Mouse (Mus musculus) lung, postnatal 10 days (tissue): ENCODE measurements at regions not wholly inside any gene's neighbourhood (a gene's known extent, or its start where the extent isn't known, plus 50 kb on each side); places are given as distances from the start of the nearest gene placed in this dataset.

Experiments
- DNase-seq: peaks from one replicate; pipeline ENCODE4 v3.0.0; 2021

GRCm38 (mm10) chr10:50241645-50242044 lies 350.8 kb upstream of the Ascc3 start:
- no peak for DNase-seq

GRCm38 (mm10) chr10:50203587-50203986 lies 388.9 kb upstream of the Ascc3 start:
- DNase-seq: no peak

DNA sequence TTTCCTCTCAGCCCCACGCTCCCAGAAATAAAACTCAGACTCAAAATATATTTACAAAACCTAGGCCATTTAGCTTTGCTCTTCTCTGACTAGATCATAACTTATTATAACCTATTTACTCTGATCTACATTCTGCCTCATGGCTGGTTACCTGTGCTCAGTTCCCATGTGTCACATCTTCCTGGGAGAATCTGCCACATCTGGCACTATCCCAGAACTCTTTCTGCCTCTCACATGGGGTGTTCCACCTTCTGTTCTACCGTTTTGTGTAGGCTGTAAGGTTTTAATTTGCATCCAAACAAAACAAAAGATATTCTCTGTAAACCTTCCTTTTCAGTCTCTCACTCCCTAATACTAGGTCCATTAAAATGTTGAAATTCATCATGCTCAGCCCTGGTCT lies 390.8 kb upstream of the Ascc3 start:
- no peak for DNase-seq

DNA sequence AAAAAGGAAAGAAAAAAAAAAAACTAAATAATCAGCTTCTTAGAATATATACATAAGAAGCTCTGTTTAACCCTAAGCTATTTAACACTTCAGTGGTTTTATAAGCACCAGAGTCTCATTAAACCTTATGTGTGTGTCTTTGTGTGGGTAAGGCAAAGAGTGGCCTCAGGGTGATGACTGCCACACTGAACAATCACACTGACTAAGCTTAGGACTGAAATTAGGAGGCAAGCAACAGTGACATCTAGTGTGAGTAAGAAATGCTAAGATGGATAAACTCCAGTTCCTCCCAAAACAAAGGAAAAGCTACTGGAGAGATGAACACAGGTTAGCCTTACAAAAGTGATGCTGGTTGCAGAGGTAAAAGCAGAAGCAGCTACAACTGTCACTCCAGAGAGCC lies 392.6 kb upstream of the Ascc3 start:
- no peak for DNase-seq

- no peak for DNase-seq
Observed at GRCm38 (mm10) chr10:50197897-50198538, 394.5 kb upstream of the Ascc3 start.

GRCm38 (mm10) chr10:50190276-50190675 lies 401.7 kb upstream of the Grik2 start:
- DNase-seq: no peak

- DNase-seq: no peak
Observed at GRCm38 (mm10) chr10:50169116-50169515, 380.6 kb upstream of the Grik2 start.

DNA sequence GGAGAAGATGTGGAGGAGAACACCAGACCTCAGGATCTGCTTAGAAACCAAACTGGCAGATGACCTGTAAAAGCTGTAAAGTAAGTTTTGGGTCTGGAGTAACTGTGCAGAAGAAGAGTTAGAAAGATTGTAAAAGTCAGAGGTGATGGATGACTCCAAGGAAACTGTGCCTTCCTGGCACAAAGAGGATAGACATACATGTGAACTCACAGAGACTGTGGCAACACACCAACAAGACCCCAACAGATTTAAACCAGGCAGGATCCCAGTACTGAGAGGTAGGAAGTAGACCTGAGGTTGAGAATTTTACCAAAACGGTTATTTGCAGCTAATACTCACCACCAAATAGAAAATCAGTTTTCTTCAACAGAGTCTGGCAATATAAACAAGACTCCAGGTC lies 349.8 kb upstream of the Grik2 start:
- DNase-seq: no peak

DNA sequence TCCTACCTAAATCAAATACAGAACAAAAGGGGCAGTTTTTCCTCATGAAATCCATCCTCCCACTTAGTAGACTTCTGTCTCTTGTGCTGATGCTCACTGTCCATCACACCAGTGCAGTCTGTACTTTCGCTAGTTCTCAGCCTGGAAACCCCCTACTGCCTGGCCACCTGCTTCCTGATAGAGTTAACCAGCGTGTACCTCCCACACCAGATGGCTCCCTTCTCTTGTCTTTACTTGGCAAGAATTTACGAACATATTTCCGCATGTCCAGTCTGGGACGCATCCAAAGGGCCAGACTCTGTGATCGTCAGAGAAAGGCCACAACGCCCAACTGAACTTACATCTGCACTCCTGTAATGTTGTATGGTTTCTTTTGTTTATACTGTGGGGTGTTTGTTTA lies 349.2 kb upstream of the Grik2 start:
- peak; percentile 3 for DNase-seq

DNA sequence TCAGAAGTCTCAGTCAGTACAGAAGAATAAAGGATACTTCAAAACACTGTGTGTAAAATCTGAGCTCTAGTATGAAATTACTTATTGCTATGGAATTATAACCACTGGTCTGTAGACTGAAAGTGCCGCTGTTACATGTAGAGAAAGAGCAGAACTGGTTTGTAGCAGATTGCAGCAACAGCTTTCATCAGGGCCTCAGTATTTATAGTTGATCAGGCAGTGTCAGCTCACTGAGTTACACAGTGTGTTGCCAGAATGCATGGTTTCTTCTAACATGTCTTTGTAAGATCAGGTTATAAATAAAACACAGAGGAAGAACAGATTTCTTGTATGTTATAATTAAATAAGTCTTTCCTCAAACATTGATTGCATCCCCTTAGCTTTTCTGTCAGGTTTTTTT lies 347.6 kb upstream of the Grik2 start:
- no peak for DNase-seq

DNA sequence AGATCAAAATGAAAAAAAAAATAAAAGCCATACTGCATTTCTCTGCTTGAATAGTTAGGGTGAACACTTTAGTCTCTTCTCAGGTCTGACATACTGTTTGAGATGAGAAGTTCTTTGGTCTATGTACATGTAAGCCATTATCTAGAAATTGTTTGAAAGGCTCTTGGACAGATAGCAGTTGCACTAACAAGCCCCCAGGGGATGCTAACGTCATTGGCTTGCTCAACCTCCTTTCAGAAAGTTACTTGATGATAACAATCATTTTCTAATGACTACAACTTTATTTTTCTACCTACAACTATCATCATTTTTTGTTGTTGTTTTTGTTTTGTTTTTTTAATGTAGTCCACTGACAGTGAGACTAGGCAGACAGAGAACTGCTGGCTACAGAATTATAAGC lies 346.9 kb upstream of the Grik2 start:
- DNase-seq: no peak
